Mouse (Mus musculus): ENCODE data around the gene Atp2b1. TPM values are rescaled to one million over a fixed set of nuclear protein-coding genes. Genes with fewer than 3 reads are reported as not detected.
A peak's percentile ranks its signal among the peaks of the same experiment; 100 is the strongest.

Gene Atp2b1
- polyA plus RNA-seq, 1 experiment from 2014 or later = 96.2 TPM

DNA sequence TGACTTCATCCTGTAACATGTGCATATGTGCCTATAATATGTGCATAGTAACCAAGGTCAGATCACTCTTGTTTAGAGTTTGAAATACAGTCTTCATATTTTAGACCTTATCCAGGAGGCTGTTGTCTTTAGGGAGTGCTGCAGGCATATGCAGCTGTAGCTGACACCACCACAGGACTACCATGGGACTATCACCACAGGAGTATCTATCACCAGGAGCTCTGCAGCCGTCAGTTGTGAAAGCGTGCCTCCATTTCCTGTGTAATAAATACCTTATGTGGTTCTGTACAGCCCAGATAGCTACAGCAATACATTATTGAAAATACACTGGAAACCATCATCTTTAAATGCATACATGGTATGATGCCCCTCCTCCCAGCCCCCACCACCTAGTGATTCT, 33.0 kb downstream of the Atp2b1 start:
- H3K4me2 ChIP-seq (ENCODE audit: low read depth, severe bottlenecking) = no peak overlapping the region
- DNase-seq (ENCODE audit: low spot score) (no peak), ATAC-seq (ENCODE audit: insufficient number of reproducible peaks, low FRiP score, low TSS enrichment, low read depth) (no peak)
- 0 out of 2 replicates have a peak, but pooled peaks cover 3% of the 10 kb centered on the region for H3K4me1 ChIP-seq (ENCODE audit: control insufficient read depth, insufficient read depth, low read length)
- H3K27ac ChIP-seq (replicated peaks; ENCODE audit: low read depth, low read length) = no peak overlapping the region
- H3K9ac ChIP-seq (ENCODE audit: low read length) = no peak overlapping the region
- no peak overlapping the region for H3K4me3 ChIP-seq (ENCODE audit: low read depth, low read length)
- no peaks in the 10 kb centered on the region for H3K36me3 ChIP-seq (ENCODE audit: control insufficient read depth, insufficient read depth, low read length)
- H3K27me3 ChIP-seq (ENCODE audit: control insufficient read depth, insufficient read depth, low read length) = no peaks in the 10 kb centered on the region
- WGBS = 17% methylated on average over 2 of the region's 2 CpGs
- H3K9me3 ChIP-seq (ENCODE audit: control insufficient read depth, low read length) = no peaks in the 10 kb centered on the region

DNA sequence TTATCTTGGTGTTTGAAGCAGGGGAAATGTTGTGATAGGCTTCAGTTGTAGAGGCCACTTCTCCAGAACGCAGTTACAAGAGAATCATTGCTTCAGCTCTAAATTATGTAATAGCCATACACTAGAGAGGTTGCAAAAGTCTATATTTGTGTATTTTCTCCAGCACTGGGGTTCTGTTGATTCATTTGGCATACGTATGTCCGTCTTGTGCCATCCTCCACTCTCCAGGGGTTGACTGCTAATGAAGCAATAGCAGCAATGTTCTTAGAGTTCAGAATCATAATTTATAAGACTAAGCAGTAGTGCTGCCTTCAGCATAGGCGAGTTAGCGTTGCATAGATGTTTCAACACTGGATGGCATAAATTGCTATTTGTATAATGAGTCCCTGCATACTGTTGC, 33.9 kb downstream of the Atp2b1 start:
- Histone ChIP-seq H3K4me2 (ENCODE audit: low read depth, severe bottlenecking) (no peak overlapping the region), H3K4me3 (ENCODE audit: low read depth, low read length) (no peak overlapping the region), H3K9me3 (ENCODE audit: control insufficient read depth, low read length) (no peaks in the 10 kb centered on the region), H3K27ac (replicated peaks; ENCODE audit: low read depth, low read length) (no peak overlapping the region), H3K9ac (ENCODE audit: low read length) (no peak overlapping the region), H3K27me3 (ENCODE audit: control insufficient read depth, insufficient read depth, low read length) (no peaks in the 10 kb centered on the region), H3K4me1 (ENCODE audit: control insufficient read depth, insufficient read depth, low read length) (0 out of 2 replicates have a peak, but pooled peaks cover 3% of the 10 kb centered on the region), H3K36me3 (ENCODE audit: control insufficient read depth, insufficient read depth, low read length) (no peaks in the 10 kb centered on the region)
- DNase-seq (ENCODE audit: low spot score) = no peak
- WGBS = 90% methylated on average over 5 of the region's 5 CpGs
- no peak for ATAC-seq (ENCODE audit: insufficient number of reproducible peaks, low FRiP score, low TSS enrichment, low read depth)

DNA sequence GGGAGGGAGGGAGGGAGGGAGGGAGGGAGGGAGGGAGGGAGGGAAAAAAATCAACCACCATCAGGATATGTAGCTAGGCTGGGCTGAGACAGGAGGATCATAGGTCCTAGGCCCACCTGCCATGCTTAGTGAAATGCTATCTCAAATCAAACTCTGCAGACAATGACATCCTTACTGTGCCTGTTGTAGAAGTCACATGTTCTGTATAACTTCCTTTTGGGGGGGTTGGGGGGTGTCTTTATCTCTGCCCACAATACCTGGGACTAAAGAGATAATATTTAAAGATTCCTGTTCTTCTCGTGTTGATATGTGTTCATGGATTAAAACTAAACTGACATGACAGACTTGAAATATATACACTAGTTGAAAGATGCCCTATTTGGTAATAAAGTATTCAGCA, 35.5 kb downstream of the Atp2b1 start:
- WGBS = 75% methylated on average over 1 of the region's 1 CpGs
- no peak overlapping the region for H3K4me3 ChIP-seq (ENCODE audit: low read depth, low read length)
- H3K27me3 ChIP-seq (ENCODE audit: control insufficient read depth, insufficient read depth, low read length) = no peaks in the 10 kb centered on the region
- ATAC-seq (ENCODE audit: insufficient number of reproducible peaks, low FRiP score, low TSS enrichment, low read depth) (no peak), DNase-seq (ENCODE audit: low spot score) (no peak)
- no peak overlapping the region for H3K4me2 ChIP-seq (ENCODE audit: low read depth, severe bottlenecking)
- H3K4me1 ChIP-seq (ENCODE audit: control insufficient read depth, insufficient read depth, low read length) = 0 out of 2 replicates have a peak, but pooled peaks cover 3% of the 10 kb centered on the region
- H3K36me3 ChIP-seq (ENCODE audit: control insufficient read depth, insufficient read depth, low read length) = no peaks in the 10 kb centered on the region
- no peak overlapping the region for H3K9ac ChIP-seq (ENCODE audit: low read length)
- H3K9me3 ChIP-seq (ENCODE audit: control insufficient read depth, low read length) = no peaks in the 10 kb centered on the region
- H3K27ac ChIP-seq (replicated peaks; ENCODE audit: low read depth, low read length) = no peak overlapping the region

DNA sequence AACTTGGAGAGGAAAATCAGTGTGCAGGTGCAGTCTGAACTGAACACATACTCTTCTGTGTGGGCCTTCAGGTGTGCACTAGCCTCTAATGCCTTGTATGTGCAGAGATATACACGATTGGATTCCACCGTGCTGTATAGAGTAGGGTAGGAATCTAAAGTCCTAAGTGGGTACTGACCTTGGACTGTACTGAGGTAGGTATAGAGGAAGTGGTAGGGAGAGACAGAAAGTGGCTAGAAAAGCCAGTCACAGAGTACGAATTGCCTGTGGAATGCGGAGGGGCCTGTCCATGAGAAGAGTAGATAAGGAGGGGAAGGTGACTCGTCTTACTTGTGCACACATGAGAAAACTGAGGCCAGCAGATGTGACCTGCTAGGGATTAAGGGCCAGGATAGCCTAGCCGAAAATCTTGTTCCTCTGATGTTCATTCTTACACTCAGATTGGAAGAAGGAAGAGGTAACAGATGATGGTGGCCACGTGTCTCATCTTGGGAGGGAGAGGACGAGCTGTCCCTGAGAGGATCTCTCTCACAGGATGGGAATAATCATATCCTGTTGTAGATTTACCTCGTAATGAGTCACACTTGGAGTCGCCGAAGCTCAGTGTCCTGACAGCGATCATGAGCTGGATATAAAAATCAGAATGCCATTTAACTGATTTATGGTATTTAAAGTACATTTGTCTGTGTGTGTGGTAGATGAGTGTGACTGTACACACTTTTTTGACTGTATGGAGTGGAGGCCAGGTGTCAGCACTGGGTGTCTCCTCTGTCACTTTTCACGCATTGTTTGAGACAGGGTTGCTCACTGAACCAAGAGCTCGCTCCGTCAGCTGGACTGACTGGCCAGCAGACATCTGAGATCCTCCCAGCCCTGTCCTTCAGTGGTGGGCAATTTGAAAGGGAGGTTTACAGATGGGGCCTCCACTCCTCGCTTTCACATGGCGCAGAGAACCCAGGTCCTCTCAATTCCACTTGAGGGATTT, 37.4 kb downstream of the Atp2b1 start:
- Histone ChIP-seq H3K36me3 (ENCODE audit: control insufficient read depth, insufficient read depth, low read length) (no peaks in the 10 kb centered on the region), H3K27ac (replicated peaks; ENCODE audit: low read depth, low read length) (no peak overlapping the region), H3K4me1 (ENCODE audit: control insufficient read depth, insufficient read depth, low read length) (0 out of 2 replicates have a peak, but pooled peaks cover 2% of the 10 kb centered on the region), H3K9ac (ENCODE audit: low read length) (no peak overlapping the region), H3K4me2 (ENCODE audit: low read depth, severe bottlenecking) (no peak overlapping the region), H3K4me3 (ENCODE audit: low read depth, low read length) (no peak overlapping the region), H3K9me3 (ENCODE audit: control insufficient read depth, low read length) (no peaks in the 10 kb centered on the region), H3K27me3 (ENCODE audit: control insufficient read depth, insufficient read depth, low read length) (no peaks in the 10 kb centered on the region)
- 86% methylated on average over 17 of the region's 17 CpGs for WGBS
- DNase-seq (ENCODE audit: low spot score) (no peak), ATAC-seq (ENCODE audit: insufficient number of reproducible peaks, low FRiP score, low TSS enrichment, low read depth) (no peak)

DNA sequence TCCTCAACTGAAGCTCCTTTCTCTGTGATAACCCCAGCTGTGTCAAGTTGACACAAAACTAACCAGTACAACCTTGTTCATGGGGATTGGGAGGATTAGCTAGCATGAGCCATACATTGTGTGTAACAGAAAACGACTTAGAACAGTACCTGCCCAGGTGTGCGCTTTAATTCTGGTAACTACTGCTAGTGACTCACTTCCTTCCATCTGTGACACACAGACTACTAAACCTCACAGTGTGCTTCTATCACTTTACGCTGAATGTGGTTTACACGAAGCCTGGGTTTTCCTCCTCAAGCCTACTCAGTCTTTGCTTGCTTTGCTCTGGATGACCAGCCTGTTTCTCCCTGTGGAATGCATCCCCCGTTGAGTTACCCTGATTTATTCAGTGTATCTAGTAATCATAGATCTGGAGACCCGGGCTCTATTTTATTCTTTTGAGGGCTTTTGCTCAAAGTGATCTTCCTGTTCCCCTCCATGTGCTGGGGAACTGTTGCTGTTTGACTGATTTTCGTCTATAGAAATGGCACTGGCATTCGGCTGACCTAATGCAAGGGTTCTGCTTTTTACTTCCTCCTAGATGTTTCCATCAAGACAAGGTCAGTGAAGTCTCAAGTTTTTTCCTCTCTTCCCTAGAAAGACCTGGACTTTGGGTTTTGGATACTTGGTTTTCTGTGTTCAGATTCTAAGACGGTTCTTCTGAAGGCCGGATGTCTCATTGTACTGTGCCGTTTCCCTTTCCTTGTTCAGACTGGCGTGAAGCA, 40.2 kb downstream of the Atp2b1 start:
- H3K27me3 ChIP-seq (ENCODE audit: control insufficient read depth, insufficient read depth, low read length) = no peaks in the 10 kb centered on the region
- H3K27ac ChIP-seq (replicated peaks; ENCODE audit: low read depth, low read length) = no peak overlapping the region
- DNase-seq (ENCODE audit: low spot score) (no peak), ATAC-seq (ENCODE audit: insufficient number of reproducible peaks, low FRiP score, low TSS enrichment, low read depth) (no peak)
- WGBS = 91% methylated on average over 12 of the region's 12 CpGs
- 0 out of 2 replicates have a peak, but pooled peaks cover 2% of the 10 kb centered on the region for H3K4me1 ChIP-seq (ENCODE audit: control insufficient read depth, insufficient read depth, low read length)
- no peaks in the 10 kb centered on the region for H3K36me3 ChIP-seq (ENCODE audit: control insufficient read depth, insufficient read depth, low read length)
- no peaks in the 10 kb centered on the region for H3K9me3 ChIP-seq (ENCODE audit: control insufficient read depth, low read length)
- no peak overlapping the region for H3K4me2 ChIP-seq (ENCODE audit: low read depth, severe bottlenecking)
- no peak overlapping the region for H3K9ac ChIP-seq (ENCODE audit: low read length)
- no peak overlapping the region for H3K4me3 ChIP-seq (ENCODE audit: low read depth, low read length)

DNA sequence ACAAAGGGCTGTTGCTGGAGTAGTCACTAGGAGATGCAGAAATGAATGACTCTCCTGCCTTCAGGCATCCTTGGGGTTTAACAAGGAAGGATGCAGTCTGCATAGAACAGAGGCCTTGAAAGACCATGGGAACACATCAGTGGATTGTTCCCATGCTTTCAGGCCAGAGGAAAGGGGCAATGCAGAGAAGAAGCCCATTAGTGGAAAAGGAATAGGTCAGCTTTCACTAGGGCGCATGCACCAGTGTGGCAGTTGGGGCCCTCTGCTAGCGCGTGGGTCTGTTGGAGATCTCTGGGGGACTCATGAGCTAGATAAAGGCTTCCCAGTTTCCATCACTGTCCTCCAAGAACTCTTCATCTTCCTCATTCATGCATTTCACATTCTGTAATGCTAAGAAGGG, 41.9 kb downstream of the Atp2b1 start:
- Histone ChIP-seq H3K27ac (replicated peaks; ENCODE audit: low read depth, low read length) (no peak overlapping the region), H3K36me3 (ENCODE audit: control insufficient read depth, insufficient read depth, low read length) (no peaks in the 10 kb centered on the region), H3K9ac (ENCODE audit: low read length) (no peak overlapping the region), H3K9me3 (ENCODE audit: control insufficient read depth, low read length) (no peaks in the 10 kb centered on the region), H3K27me3 (ENCODE audit: control insufficient read depth, insufficient read depth, low read length) (no peaks in the 10 kb centered on the region), H3K4me2 (ENCODE audit: low read depth, severe bottlenecking) (no peak overlapping the region), H3K4me1 (ENCODE audit: control insufficient read depth, insufficient read depth, low read length) (0 out of 2 replicates have a peak, but pooled peaks cover 2% of the 10 kb centered on the region), H3K4me3 (ENCODE audit: low read depth, low read length) (no peak overlapping the region)
- ATAC-seq (ENCODE audit: insufficient number of reproducible peaks, low FRiP score, low TSS enrichment, low read depth) (peak; percentile 51; the same call in 1 of the 2 replicates), DNase-seq (ENCODE audit: low spot score) (no peak)
- WGBS = 97% methylated on average over 3 of the region's 3 CpGs

DNA sequence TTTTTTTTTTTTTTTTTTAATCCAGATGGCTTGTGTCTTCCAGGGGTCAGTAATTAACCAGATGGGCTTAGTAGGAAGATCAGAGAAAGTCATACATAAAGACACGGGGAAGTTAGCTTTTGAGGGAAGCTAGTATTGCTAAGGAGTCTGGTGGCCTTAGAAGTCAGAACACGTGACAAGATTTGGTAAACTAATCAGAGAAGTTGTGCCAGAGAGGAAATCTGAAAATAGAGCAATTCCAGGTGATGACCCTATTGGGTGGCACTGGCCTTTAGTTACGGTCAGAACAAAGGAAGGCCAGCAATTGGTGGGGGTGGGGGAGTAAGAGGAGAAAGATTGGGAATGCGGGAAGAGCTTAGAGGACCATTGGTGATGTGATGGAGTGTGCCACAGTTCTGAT, 44.5 kb downstream of the Atp2b1 start:
- Histone ChIP-seq H3K36me3 (ENCODE audit: control insufficient read depth, insufficient read depth, low read length) (no peaks in the 10 kb centered on the region), H3K4me3 (ENCODE audit: low read depth, low read length) (no peak overlapping the region), H3K9me3 (ENCODE audit: control insufficient read depth, low read length) (no peaks in the 10 kb centered on the region), H3K9ac (ENCODE audit: low read length) (no peak overlapping the region), H3K4me2 (ENCODE audit: low read depth, severe bottlenecking) (no peak overlapping the region), H3K4me1 (ENCODE audit: control insufficient read depth, insufficient read depth, low read length) (0 out of 2 replicates have a peak, but pooled peaks cover 2% of the 10 kb centered on the region), H3K27me3 (ENCODE audit: control insufficient read depth, insufficient read depth, low read length) (no peaks in the 10 kb centered on the region), H3K27ac (replicated peaks; ENCODE audit: low read depth, low read length) (no peak overlapping the region)
- WGBS = 27% methylated on average over 4 of the region's 4 CpGs
- ATAC-seq (ENCODE audit: insufficient number of reproducible peaks, low FRiP score, low TSS enrichment, low read depth) (no peak), DNase-seq (ENCODE audit: low spot score) (no peak)

DNA sequence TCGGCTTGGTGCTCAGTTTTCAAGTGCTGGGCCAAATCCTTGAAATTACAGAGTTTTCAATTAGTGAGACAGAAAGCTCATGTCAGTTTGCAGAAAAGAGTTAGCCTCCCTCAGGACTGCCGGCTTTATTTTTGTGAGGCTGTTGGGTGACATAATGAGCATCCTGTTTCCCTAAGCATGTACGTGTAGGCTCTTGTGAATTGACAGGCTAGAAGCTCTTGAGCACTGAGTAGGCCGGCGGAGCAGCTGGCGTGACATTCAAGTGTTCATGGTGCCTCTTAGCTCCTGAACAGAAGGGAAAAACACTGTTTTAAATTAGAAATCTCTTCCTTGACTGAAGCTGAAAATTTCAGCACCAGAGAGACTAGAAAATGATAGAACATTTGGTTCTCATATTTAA, 45.2 kb downstream of the Atp2b1 start:
- Histone ChIP-seq H3K4me3 (ENCODE audit: low read depth, low read length) (no peak overlapping the region), H3K4me1 (ENCODE audit: control insufficient read depth, insufficient read depth, low read length) (0 out of 2 replicates have a peak, but pooled peaks cover 2% of the 10 kb centered on the region), H3K4me2 (ENCODE audit: low read depth, severe bottlenecking) (no peak overlapping the region), H3K27ac (replicated peaks; ENCODE audit: low read depth, low read length) (no peak overlapping the region), H3K36me3 (ENCODE audit: control insufficient read depth, insufficient read depth, low read length) (no peaks in the 10 kb centered on the region), H3K9ac (ENCODE audit: low read length) (no peak overlapping the region), H3K9me3 (ENCODE audit: control insufficient read depth, low read length) (no peaks in the 10 kb centered on the region), H3K27me3 (ENCODE audit: control insufficient read depth, insufficient read depth, low read length) (no peaks in the 10 kb centered on the region)
- DNase-seq (ENCODE audit: low spot score) (no peak), ATAC-seq (ENCODE audit: insufficient number of reproducible peaks, low FRiP score, low TSS enrichment, low read depth) (no peak)
- 66% methylated on average over 6 of the region's 6 CpGs for WGBS
